Mouse (Mus musculus) limb, embryonic 11.5 days (tissue): ENCODE measurements around the gene F2rl1. TPM values are rescaled to one million over a fixed set of nuclear protein-coding genes. Genes with fewer than 3 reads are reported as not detected.

ENCODE experiments used
- ATAC-seq: fragments of 200-750 bp; cut with Nextera tagmentation; 2 replicates; pipeline ENCODE4 v1.8.0; 2017; ENCODE audit warnings: low read depth; ENCODE audit not compliant: insufficient number of reproducible peaks, low FRiP score, low TSS enrichment
- DNase-seq: peaks from one replicate; pipeline ENCODE4 v3.0.0-alpha.2; 2015; ENCODE audit warnings: low spot score
- H3K27ac ChIP-seq: fragments of 300-500 bp; sonication (generic); replicated peaks from 2 replicates; pipeline ENCODE4 v1.5.1; 2014; ENCODE audit warnings: low read depth, mild to moderate bottlenecking, low read length
- H3K27me3 ChIP-seq: fragments of 300-500 bp; sonication (generic); 2 replicates; pipeline ENCODE4 v1.6.1; 2014; ENCODE audit warnings: mild to moderate bottlenecking, low read length, mixed read lengths; ENCODE audit not compliant: control insufficient read depth, insufficient read depth
- H3K36me3 ChIP-seq: fragments of 300-500 bp; sonication (generic); 2 replicates; pipeline ENCODE4 v1.6.1; 2014; ENCODE audit warnings: mild to moderate bottlenecking, low read length, moderate library complexity, mixed read lengths; ENCODE audit not compliant: control insufficient read depth, insufficient read depth
- H3K4me1 ChIP-seq: fragments of 300-500 bp; sonication (generic); 2 replicates; pipeline ENCODE4 v1.6.1; 2014; ENCODE audit warnings: low read length, mixed read lengths; ENCODE audit not compliant: control insufficient read depth, insufficient read depth
- H3K4me2 ChIP-seq: fragments of 300-500 bp; sonication (generic); 2 replicates; pipeline ENCODE4 v1.6.1; 2014; ENCODE audit warnings: low read depth, mild to moderate bottlenecking, moderate library complexity; ENCODE audit not compliant: severe bottlenecking
- H3K4me3 ChIP-seq: fragments of 300-500 bp; sonication (generic); 2 replicates; pipeline ENCODE4 v1.5.1; 2014; ENCODE audit warnings: low read depth, low read length
- H3K9ac ChIP-seq: fragments of 300-500 bp; sonication (generic); 2 replicates; pipeline ENCODE4 v1.6.1; 2014; ENCODE audit warnings: mild to moderate bottlenecking, low read length
- H3K9me3 ChIP-seq: fragments of 300-500 bp; sonication (generic); 2 replicates; pipeline ENCODE4 v1.6.1; 2016; ENCODE audit warnings: low read length; ENCODE audit not compliant: control insufficient read depth
- whole genome bisulfite sequencing: fragments of 180-500 bp; shearing (Covaris S2); extraction: QIAGEN DNeasy Blood & Tissue Kit; methylation state at CpG from one replicate; pipeline ENCODE4 v1.1.7; 2014; 5-methylcytosine and 5-hydroxymethylcytosine counted together
- polyA plus RNA-seq: library from polyadenylated mRNA; unstranded; fragments of >200 nt; fragmentation: Nextera tagmentation; extraction: Ambion mirVana; gene quantifications from 2 replicates; pipeline ENCODE4 v1.2.1, GENCODE M21; 2014

The F2rl1 gene
- polyA plus RNA-seq, 1 experiment from 2014 or later = 0.11 TPM

DNA sequence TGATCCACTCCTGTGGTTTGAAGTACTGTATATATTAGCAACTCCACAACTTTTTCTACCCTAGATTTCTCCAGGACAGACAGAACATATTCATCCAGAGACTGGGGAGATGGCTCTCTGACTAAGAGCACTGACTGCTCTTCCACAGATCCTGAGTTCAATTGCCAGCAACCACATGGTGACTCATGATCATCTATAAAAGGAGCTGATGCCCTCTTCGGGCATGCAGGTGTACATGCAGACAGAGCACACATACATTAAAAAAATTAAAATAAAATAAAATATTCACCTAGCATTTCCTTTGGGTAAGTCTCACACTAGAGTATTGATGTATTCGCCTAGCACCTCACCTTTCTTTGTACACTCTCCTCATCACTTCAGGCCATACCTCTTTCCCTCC, 4.2 kb upstream of the F2rl1 start:
- DNase-seq = no peak
- H3K4me1 ChIP-seq = peaks cover 9% of the 10 kb centered on the region
- no peak overlapping the region for H3K9ac ChIP-seq
- no peak overlapping the region for H3K4me2 ChIP-seq
- H3K27ac ChIP-seq = no peak overlapping the region
- H3K9me3 ChIP-seq = no peaks in the 10 kb centered on the region
- H3K4me3 ChIP-seq = no peak overlapping the region
- no peak for ATAC-seq
- no peaks in the 10 kb centered on the region for H3K36me3 ChIP-seq
- WGBS = 84% methylated on average over 2 of the region's 2 CpGs
- peaks cover 27% of the 10 kb centered on the region for H3K27me3 ChIP-seq

DNA sequence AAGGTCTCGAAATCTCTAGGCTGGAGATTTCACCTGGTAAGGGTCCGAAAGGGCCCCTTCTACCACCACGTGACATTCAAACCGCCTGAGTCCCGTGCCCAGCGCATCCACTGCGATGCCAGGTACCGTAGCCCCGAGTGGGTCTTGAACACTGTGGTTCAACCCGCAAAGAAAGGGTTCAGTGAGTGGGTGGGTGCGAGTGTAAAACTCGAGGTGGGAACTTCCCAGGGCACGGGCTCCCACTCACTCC, 678 bp downstream of the F2rl1 start:
- under 1% methylated on average over 13 of the region's 13 CpGs for WGBS
- Histone ChIP-seq H3K27me3 (peaks cover 32% of the 10 kb centered on the region), H3K4me2 (peak overlapping the region; percentile 80), H3K9me3 (no peaks in the 10 kb centered on the region), H3K9ac (no peak overlapping the region), H3K4me1 (peaks cover 9% of the 10 kb centered on the region), H3K27ac (no peak overlapping the region), H3K36me3 (no peaks in the 10 kb centered on the region), H3K4me3 (peak overlapping the region; percentile 35)
- ATAC-seq (no peak), DNase-seq (peak; percentile 58)

DNA sequence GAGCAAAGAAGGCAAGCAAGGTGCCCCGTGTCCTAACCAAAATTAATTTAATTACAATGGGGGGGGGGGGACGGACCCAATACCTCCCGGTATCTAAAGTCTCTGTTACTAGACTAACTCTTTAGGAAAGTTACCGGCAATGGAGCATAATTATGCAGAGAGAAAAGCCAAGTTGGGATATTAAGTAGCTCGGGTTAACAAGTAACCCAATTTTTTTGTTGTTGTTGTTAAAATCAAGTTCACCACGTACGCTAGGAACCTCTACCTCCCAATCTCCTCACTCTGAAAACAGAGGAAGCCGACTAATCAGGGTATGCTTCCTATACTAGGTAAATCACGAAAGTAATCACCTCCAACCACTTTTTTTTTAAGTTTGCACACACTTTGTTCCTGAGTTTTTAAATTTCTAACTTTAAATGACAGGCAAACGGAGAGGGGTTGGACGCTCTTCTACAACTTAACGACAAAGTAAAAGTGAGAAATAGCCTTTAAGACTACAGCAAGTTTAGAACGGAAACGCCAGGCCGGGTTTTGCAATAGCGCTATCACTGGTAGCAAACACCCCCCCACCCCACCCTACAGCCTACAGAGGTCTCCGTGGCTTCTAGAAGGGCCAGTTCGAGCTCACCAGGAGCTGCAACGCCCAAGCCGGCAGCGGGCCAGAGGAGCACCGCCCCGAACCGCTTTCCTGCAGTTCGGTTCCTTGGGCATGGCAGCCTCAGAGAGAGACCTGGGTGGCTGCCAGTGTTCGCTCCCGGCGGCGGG, 1.2 kb downstream of the F2rl1 start:
- Histone ChIP-seq H3K27ac (no peak overlapping the region), H3K27me3 (peaks cover 32% of the 10 kb centered on the region), H3K4me1 (peaks cover 9% of the 10 kb centered on the region), H3K36me3 (no peaks in the 10 kb centered on the region), H3K4me3 (peak overlapping the region; percentile 35), H3K9ac (no peak overlapping the region), H3K9me3 (no peaks in the 10 kb centered on the region), H3K4me2 (peak overlapping the region; percentile 80)
- 1% methylated on average over 29 of the region's 29 CpGs for WGBS
- ATAC-seq (no peak), DNase-seq (peak; percentile 55)

DNA sequence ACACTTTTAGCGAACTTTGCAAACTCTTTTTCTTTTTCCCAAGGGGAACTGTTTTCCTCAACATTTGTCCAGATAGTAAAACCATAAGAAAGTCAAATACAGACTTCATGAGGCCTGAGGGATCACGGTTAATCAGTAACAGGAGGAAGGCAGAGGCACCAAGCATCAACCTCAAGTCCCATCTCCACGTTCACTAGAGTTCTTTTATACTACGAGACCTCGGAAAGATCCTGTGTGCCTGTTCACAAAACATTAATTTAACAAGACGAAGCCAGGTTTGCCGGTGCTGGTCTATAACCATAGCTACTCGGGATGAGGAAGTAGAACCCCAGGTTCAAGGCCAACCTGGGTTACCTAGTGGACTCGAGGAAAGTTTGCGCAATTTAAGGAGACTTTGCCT, 2.9 kb downstream of the F2rl1 start:
- 86% methylated on average over 10 of the region's 10 CpGs for WGBS
- H3K4me1 ChIP-seq = peaks cover 9% of the 10 kb centered on the region
- H3K4me2 ChIP-seq = no peak overlapping the region
- no peak overlapping the region for H3K9ac ChIP-seq
- DNase-seq = no peak
- H3K4me3 ChIP-seq = no peak overlapping the region
- no peak for ATAC-seq
- H3K9me3 ChIP-seq = no peaks in the 10 kb centered on the region
- no peak overlapping the region for H3K27ac ChIP-seq
- H3K27me3 ChIP-seq = peaks cover 32% of the 10 kb centered on the region
- no peaks in the 10 kb centered on the region for H3K36me3 ChIP-seq

- 85% methylated on average over 6 of the region's 6 CpGs for WGBS
- ATAC-seq (no peak), DNase-seq (no peak)
Observed at GRCm38 (mm10) chr13:95521029-95521428, 4.0 kb downstream of the F2rl1 start.

DNA sequence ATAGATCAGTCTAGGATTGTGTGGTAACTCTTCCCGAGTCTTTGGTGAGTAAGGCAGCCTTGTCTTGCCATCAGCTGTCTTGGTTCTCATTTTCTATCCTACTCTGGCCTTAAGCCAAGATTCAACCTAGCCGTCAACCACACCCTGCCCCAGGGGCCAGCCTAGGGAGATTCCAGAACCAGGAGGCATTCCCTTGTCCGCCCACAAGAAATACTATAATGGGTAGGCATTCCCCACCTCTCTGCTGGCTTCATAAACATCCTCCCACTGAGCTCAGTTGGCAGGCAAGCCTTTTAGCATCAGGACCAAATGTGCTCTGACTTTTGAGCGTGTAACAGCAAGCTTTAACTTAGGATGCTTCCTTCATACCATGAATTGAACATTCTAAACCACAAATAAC, 10.3 kb downstream of the F2rl1 start:
- WGBS = 85% methylated on average over 4 of the region's 4 CpGs
- H3K27ac ChIP-seq = no peak overlapping the region
- no peak overlapping the region for H3K4me3 ChIP-seq
- H3K4me1 ChIP-seq = no peaks in the 10 kb centered on the region
- H3K9me3 ChIP-seq = no peaks in the 10 kb centered on the region
- no peaks in the 10 kb centered on the region for H3K27me3 ChIP-seq
- no peaks in the 10 kb centered on the region for H3K36me3 ChIP-seq
- ATAC-seq (no peak), DNase-seq (no peak)
- no peak overlapping the region for H3K9ac ChIP-seq
- no peak overlapping the region for H3K4me2 ChIP-seq

More at GRCm38 (mm10) chr13:95521029-95521428, 4.0 kb downstream of the F2rl1 start:
- no peak overlapping the region for H3K27ac ChIP-seq
- peaks cover 9% of the 10 kb centered on the region for H3K4me1 ChIP-seq
- H3K4me3 ChIP-seq = no peak overlapping the region
- no peak overlapping the region for H3K9ac ChIP-seq
- H3K27me3 ChIP-seq = peaks cover 22% of the 10 kb centered on the region
- H3K36me3 ChIP-seq = no peaks in the 10 kb centered on the region
- no peak overlapping the region for H3K4me2 ChIP-seq
- no peaks in the 10 kb centered on the region for H3K9me3 ChIP-seq

DNA sequence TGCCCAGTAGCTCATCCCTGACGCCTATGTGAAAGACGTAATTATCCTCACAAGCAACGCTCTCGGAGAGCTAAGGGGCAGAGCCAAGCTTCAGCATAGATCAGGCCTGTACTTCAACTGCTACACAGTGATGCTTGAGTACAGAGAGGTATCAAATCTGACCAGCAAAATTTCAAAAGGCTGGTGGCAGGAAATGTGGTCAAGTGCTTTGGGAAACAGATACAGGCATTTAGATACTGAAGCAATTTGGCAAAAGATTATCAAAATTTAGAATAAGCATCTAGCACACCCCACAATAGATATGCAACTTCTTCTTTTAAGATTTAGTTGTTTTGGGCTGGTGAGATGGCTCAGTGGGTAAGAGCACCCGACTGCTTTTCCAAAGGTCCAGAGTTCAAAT, 15.0 kb downstream of the F2rl1 start:
- H3K27ac ChIP-seq = no peak overlapping the region
- ATAC-seq (no peak), DNase-seq (no peak)
- H3K9ac ChIP-seq = no peak overlapping the region
- no peaks in the 10 kb centered on the region for H3K36me3 ChIP-seq
- H3K4me2 ChIP-seq = no peak overlapping the region
- no peaks in the 10 kb centered on the region for H3K27me3 ChIP-seq
- H3K4me3 ChIP-seq = no peak overlapping the region
- H3K4me1 ChIP-seq = no peaks in the 10 kb centered on the region
- no peaks in the 10 kb centered on the region for H3K9me3 ChIP-seq
- WGBS = 87% methylated on average over 5 of the region's 5 CpGs

- no peaks in the 10 kb centered on the region for H3K27me3 ChIP-seq
- no peak overlapping the region for H3K4me2 ChIP-seq
- H3K4me1 ChIP-seq = no peaks in the 10 kb centered on the region
- H3K9ac ChIP-seq = no peak overlapping the region
- H3K4me3 ChIP-seq = no peak overlapping the region
- DNase-seq (no peak), ATAC-seq (no peak)
- H3K36me3 ChIP-seq = no peaks in the 10 kb centered on the region
- H3K27ac ChIP-seq = no peak overlapping the region
- 71% methylated on average over 8 of the region's 8 CpGs for WGBS
- no peaks in the 10 kb centered on the region for H3K9me3 ChIP-seq
Observed at GRCm38 (mm10) chr13:95503279-95503917, 21.6 kb downstream of the F2rl1 start.
